Mouse (Mus musculus): ENCODE data around the gene Tff1. TPM values are rescaled to one million over a fixed set of nuclear protein-coding genes. Genes with fewer than 3 reads are reported as not detected.

Gene Tff1
- polyA plus RNA-seq, 1 experiment from 2014 or later = not detected

- Histone ChIP-seq H3K4me1 (peaks cover 6% of the 10 kb centered on the region; the same call in 1 of the 2 replicates), H3K4me3 (no peak overlapping the region), H3K4me2 (replicated peaks) (no peak overlapping the region), H3K27ac (no peak overlapping the region), H3K36me3 (no peaks in the 10 kb centered on the region), H3K9me3 (0 out of 2 replicates have a peak, but pooled peaks cover 4% of the 10 kb centered on the region), H3K27me3 (replicated peaks) (no peaks in the 10 kb centered on the region), H3K9ac (no peak overlapping the region)
- no peak for ATAC-seq (ENCODE audit: low FRiP score, low read depth)
- 19% methylated on average over 8 of the region's 8 CpGs for WGBS
Observed at GRCm38 (mm10) chr17:31121975-31122374, 43.1 kb downstream of the Tff1 start.

- Histone ChIP-seq H3K9me3 (0 out of 2 replicates have a peak, but pooled peaks cover 4% of the 10 kb centered on the region), H3K27ac (no peak overlapping the region), H3K27me3 (replicated peaks) (no peaks in the 10 kb centered on the region), H3K9ac (no peak overlapping the region), H3K36me3 (no peaks in the 10 kb centered on the region), H3K4me2 (replicated peaks) (no peak overlapping the region), H3K4me1 (no peaks in the 10 kb centered on the region), H3K4me3 (no peak overlapping the region)
- no peak for ATAC-seq (ENCODE audit: low FRiP score, low read depth)
- 3% methylated on average over 7 of the region's 7 CpGs for WGBS
Observed at GRCm38 (mm10) chr17:31119429-31119828, 45.6 kb downstream of the Tff1 start.

GRCm38 (mm10) chr17:31117946-31118345 is 47.1 kb downstream of the Tff1 start:
- ATAC-seq (ENCODE audit: low FRiP score, low read depth) = no peak
- Histone ChIP-seq H3K36me3 (no peaks in the 10 kb centered on the region), H3K9me3 (0 out of 2 replicates have a peak, but pooled peaks cover 1% of the 10 kb centered on the region), H3K9ac (no peak overlapping the region), H3K4me1 (peaks cover 6% of the 10 kb centered on the region; the same call in 1 of the 2 replicates), H3K27ac (no peak overlapping the region), H3K27me3 (replicated peaks) (no peaks in the 10 kb centered on the region), H3K4me2 (replicated peaks) (no peak overlapping the region), H3K4me3 (no peak overlapping the region)
- 91% methylated on average over 5 of the region's 5 CpGs for WGBS

- Histone ChIP-seq H3K4me2 (replicated peaks) (no peak overlapping the region), H3K27me3 (replicated peaks) (no peaks in the 10 kb centered on the region), H3K9me3 (no peaks in the 10 kb centered on the region), H3K9ac (no peak overlapping the region), H3K4me3 (no peak overlapping the region), H3K36me3 (peaks cover 7% of the 10 kb centered on the region), H3K4me1 (peaks cover 8% of the 10 kb centered on the region; the same call in 1 of the 2 replicates), H3K27ac (no peak overlapping the region)
- no peak for ATAC-seq (ENCODE audit: low FRiP score, low read depth)
- WGBS = 81% methylated on average over 6 of the region's 6 CpGs
Observed at GRCm38 (mm10) chr17:31116063-31116462, 49.0 kb downstream of the Tff1 start.

- no peaks in the 10 kb centered on the region for H3K27me3 ChIP-seq (replicated peaks)
- no peak overlapping the region for H3K4me3 ChIP-seq
- no peak overlapping the region for H3K9ac ChIP-seq
- no peak overlapping the region for H3K4me2 ChIP-seq (replicated peaks)
- H3K36me3 ChIP-seq = peaks cover 28% of the 10 kb centered on the region
- H3K9me3 ChIP-seq = no peaks in the 10 kb centered on the region
- peaks cover 8% of the 10 kb centered on the region; the same call in 1 of the 2 replicates for H3K4me1 ChIP-seq
- no peak for ATAC-seq (ENCODE audit: low FRiP score, low read depth)
- WGBS = 35% methylated on average over 9 of the region's 9 CpGs
- no peak overlapping the region for H3K27ac ChIP-seq
Observed at GRCm38 (mm10) chr17:31113191-31113856, 51.8 kb downstream of the Tff1 start.

Other genes starting within 250 kb of the Tff1 start
- not detected in 2 replicates for gene Umodl1, start 210.6 kb downstream of the Tff1 start, polyA plus RNA-seq (2016; fragmentation: Nextera tagmentation; extraction: Ambion mirVana)
- gene Abcg1, start 107.6 kb downstream of the Tff1 start, polyA plus RNA-seq (2016; fragmentation: Nextera tagmentation; extraction: Ambion mirVana) = 13.0 TPM in 2 replicates
- gene Tff3, start 35.6 kb downstream of the Tff1 start, polyA plus RNA-seq (2016; fragmentation: Nextera tagmentation; extraction: Ambion mirVana) = 0.60 and 1.4 TPM in 2 replicates
- not detected in 2 replicates for gene Tff2, start 21.0 kb downstream of the Tff1 start, polyA plus RNA-seq (2016; fragmentation: Nextera tagmentation; extraction: Ambion mirVana)
- not detected in 2 replicates for gene Tmprss3, start 33.7 kb upstream of the Tff1 start, polyA plus RNA-seq (2016; fragmentation: Nextera tagmentation; extraction: Ambion mirVana)
- 0.36 and 0.85 TPM in 2 replicates for gene Ubash3a, start 42.6 kb upstream of the Tff1 start, polyA plus RNA-seq (2016; fragmentation: Nextera tagmentation; extraction: Ambion mirVana)
- gene Rsph1, start 112.1 kb upstream of the Tff1 start, polyA plus RNA-seq (2016; fragmentation: Nextera tagmentation; extraction: Ambion mirVana) = 1.2 and 1.9 TPM in 2 replicates
- gene Slc37a1, start 121.5 kb upstream of the Tff1 start, polyA plus RNA-seq (2016; fragmentation: Nextera tagmentation; extraction: Ambion mirVana) = 15.9 and 19.4 TPM in 2 replicates
- 35.2 and 42.7 TPM in 2 replicates for gene Pde9a, start 220.9 kb upstream of the Tff1 start, polyA plus RNA-seq (2016; fragmentation: Nextera tagmentation; extraction: Ambion mirVana)